Mouse (Mus musculus): ENCODE data around the gene Uckl1.

Uckl1 gene

DNA sequence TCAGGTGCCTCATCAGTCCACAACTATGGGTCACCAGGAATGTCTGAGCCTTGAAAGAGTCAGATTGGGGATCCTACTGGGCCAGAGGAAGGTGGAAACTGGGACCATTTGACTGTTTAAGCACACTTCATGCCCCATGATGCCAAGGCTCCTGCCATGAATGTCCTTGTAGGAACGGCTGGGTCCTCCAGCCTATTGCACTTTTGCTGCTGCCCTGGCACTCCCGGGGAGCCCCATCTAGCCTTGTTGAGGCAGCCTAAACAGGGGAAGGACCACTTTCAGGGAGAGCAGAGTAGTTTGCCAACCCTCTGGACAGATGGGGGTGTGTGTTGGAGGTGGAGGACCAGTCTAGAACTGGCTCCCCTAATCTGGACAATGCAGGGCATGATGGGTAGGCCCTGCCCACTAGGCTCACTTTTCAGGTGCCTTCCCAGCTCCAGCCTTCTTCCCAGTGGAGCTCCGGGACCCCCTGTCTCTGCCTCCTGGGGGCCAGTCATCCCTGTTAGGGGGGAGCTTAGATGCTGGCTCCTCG lies at the start of gene Uckl1:
Gene Uckl1 (minus strand): TSS at position 482 of the 532 bp plus-strand sequence.
- DNase-seq = no peak

DNA sequence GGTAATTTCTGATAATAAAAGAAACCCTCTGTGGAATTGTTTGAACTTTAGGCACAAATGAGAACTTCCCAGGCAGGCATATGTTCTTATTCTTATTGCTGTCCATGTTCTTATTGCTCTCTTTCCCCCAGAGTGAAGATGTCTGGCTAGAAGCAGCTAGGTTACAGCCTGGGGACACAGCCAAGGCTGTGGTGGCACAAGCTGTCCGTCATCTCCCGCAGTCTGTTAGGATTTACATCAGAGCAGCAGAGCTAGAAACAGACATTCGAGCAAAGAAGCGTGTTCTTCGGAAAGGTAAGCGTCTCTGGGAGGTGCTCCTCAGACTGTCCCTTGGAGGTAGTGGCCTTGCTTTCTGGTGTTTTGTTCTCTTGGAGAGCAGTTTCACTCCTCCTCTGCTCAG lies 47.9 kb upstream of the Uckl1 start:
- no peak for DNase-seq

DNA sequence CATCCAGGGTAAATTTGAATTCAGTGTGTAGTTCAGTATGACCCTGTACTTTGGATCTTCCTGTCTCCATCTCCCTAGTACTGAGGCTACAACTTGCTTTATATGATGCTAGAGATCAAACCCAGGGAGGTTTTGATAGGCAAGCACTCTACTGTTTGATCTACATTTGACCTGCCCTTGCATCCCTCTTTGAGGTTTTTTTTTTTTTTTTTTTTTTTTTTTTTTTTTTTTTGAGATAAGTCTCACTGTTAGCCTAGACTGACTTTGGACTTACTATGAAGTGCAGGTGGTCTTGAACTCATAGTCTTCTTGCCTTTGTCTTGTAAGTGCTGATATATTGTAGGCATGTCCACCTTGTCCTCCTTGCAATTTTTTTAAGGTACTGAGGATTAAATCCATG lies 43.8 kb upstream of the Uckl1 start:
- no peak for DNase-seq

DNA sequence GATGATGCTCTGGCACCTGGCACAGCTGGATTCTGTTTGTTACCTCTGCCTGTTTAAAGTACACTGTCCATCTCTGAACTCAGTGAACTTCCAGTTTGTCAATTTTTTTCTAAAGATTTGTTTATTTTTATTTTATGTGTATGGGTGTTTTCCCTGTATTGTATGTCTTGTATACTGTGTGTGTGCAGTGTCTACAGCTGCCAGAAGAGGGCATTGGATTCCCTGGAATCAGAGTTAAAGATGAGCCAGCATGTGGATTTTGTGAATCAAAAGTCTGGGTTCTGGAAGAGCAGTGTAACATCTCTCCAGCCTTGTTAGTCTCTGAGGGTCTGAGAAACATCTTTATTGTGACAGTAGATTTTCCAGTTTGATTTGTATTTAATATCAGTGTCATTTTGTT lies 38.7 kb upstream of the Uckl1 start:
- peak; percentile 52 for DNase-seq

DNA sequence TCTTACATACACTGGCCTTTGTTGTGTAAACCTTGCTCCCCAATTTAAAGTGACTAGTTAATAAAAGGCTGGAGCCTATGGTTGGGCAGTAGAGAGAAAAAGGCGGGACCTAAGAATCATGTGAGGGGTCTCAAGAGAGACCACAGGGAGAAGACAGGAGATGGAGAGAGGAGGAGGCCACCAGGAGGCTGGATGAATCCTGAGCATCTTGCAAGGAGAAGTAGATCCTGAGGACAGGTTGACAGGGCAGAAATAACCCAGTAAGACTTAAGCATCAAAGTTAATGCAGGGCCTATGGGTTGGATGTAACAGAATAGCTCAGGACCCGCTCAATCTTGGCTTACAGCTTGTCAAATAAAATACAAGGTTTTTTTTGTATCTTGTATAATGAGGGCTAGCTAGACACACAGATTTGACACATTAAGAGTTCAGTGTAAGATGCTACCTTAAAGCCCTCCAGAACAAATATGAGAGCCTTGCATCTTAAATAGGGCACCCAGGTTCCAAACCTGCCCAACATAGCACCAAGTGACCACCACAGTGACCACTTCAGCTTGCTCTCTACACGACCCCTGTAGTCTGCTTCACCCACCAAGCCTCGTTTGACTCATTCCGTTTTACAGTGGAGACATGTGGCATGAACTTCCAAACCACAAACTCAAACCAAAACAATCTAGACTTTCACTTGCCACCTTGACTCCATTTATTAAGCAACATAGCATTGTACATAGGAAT lies 34.2 kb upstream of the Uckl1 start:
- no peak for DNase-seq

DNA sequence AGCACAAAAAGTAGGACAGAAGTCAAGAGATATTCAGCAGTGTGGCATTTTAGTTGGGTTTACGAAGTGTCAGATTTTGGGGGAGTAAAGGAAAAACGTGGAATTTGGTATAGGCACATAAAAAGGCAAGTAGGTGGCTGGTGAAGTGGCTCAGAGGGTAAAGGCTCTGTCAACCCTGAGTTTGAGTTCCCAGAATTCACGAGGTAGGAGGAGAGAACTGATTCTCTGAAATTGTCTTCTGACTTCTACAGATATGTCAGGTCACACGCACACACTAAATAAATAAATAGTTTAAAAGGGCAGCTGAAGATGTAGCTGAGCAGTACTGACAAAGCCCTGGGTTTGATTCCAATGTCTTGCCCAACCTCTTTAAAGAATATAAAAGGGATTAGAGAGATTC lies 17.7 kb upstream of the Uckl1 start:
- DNase-seq = no peak

DNA sequence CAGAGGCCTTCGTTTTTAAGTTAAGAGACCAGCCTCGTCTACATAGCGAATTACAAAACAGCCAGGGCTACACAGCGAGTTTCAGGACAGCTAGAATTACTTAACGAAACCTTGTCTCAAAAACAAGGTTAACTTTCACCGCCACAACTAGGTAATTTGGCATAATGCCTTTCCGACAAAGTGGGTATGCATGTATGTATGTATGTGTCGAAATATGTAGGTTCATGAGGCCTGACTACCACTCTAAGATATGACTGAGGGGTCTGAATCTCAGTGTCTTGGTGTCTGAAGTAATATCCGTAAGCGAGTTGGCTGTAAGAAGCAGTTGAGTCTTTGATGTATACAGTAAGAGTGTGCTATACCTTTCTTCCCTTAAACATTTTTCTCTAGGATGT lies 17.1 kb upstream of the Uckl1 start:
- no peak for DNase-seq

DNA sequence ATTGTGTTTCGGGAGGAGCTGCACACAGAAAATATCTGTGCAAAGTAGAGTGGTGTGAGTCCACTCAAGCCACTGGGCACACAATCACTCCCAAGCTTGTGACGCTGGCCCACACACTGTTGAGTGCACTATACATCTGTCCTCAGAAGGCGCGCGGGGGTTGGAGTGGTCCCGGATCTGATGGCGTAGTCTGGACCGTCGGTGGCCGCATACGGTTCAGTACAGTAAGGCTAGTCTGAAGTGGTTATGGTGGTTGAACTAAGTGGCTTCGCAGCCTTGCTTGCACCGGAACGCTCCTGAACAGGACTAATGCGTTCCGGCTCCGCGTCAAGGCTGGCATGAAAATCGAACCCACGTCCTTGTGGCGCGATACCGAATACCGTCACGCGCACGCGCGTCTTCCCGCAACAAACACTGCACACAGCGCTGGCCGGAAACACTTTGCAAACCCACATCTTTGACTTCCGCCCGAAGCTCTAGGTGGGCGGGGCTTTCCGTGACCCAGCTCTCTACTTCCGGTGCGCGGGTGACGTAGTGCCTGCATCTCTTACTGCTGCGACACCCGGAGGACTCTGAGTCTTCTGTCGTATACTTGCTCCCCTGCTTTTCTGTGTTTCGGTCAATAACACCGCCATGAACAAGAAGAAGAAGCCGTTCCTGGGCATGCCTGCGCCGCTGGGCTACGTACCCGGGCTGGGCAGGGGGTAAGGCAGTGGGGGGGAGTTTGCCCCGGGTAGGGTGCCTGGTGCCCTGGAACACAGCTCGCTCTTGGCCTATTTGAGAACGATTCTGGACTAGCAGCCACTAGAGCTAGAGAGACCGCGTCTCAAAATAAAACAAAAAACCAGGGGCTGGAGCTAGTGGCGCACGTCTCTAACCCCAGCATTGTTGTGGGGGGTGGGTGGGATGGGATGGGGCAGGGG lies 16.4 kb upstream of the Uckl1 start:
- DNase-seq = peak; percentile 98

DNA sequence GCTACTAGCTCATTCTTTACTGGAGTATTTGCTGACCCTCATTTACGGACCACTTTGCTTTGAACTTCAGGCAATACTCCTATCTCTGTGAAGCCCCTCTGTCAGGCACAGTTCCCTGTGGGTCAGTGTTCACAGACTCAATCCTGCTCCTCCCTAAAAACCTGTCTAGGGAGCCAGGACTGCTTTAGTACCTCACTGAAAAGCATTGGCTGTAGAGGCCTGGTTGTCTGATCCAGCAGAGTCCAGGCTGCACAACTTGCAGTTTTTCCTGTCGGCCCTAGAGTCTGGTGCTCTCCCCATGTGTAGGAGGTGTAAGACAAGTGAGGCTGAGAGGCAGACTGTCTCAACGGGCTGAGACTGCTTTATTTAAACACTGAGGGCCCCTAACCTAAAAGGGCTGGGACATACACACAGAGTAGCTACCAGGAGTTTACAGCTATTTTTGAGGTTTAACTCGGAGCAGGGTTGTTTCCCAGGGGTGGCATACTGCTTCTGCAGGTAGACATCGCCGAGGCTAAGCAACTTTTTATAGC lies 15.6 kb upstream of the Uckl1 start:
- DNase-seq = no peak

DNA sequence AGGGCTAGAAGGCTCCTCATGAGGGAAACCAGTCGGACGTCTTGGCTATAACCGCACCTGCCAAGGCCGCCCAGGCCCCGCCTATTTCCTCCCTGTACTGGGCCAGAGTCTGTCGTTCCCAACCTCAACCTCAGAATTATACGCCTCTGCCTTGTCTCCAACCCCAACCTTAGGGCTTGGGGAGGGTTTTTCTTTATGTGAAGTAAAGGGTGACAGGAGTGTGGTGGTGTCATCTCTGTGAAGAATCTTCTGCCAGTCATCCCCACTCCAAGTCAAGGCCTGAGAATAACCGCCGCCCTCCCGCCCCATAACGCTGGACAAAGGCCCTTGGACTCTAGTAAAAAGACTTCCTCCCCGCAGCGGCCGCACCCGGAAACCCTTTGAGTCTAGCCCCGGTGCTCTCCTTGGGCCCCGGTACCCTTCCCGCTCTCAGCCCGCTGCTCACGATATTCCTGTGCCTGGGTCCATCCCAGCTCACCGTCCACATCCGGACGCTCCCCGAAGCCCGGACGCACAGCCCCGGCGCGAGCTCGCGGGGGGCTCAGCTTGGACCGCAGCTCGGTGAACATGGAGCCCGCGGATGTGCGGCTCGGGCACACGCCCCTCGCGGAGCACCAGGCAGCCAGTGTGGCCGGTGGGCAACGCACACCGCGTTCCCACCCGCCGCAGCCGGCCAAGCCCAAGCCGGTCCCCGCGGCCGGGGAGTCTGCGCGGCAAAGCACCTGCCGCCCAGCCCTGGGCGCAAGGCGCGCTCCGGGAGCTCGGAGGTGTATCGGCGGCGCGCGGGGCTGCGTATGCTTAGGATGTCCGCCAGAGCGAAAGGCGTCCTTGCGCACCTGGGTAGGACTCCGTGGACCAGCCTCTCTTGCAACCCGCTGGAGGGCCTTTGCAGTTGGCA lies 14.0 kb upstream of the Uckl1 start, which contains the start of gene Samd10:
Gene Samd10 (minus strand): TSS at position 759 of the 898 bp plus-strand sequence.
- DNase-seq = peak; percentile 81

DNA sequence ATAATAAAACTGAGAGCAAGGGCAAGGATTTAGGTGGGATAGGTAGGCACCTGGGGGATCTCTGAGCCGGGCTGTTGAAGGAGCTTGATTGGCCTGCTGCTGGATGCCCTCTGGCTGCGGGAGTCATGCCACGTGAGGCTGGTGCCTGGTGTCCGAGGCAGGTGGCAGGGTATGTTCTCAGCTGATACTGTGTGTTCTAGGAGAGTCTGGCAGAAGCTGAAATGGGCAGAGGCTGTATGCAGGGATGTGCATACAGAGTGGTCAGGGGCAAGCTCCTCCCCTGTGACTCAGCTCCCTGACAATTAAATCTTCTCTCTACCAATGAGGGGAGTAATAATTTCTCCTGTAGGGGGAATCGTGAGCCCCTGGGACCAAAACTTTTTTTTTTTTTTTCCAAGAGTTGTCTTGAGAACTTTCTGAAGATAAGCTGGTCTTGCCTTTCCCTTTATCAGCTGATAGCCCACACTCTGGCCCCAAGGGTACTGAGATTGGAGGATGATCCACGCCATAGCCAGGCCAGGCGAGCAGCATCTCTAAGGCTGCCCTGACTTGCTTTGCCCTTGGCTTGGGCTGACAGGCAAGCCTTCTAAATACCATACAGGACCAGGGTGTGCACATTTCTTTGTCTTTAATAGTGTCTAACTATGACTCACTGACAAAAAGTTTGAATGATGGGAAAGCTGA lies 12.8 kb upstream of the Uckl1 start:
- no peak for DNase-seq

DNA sequence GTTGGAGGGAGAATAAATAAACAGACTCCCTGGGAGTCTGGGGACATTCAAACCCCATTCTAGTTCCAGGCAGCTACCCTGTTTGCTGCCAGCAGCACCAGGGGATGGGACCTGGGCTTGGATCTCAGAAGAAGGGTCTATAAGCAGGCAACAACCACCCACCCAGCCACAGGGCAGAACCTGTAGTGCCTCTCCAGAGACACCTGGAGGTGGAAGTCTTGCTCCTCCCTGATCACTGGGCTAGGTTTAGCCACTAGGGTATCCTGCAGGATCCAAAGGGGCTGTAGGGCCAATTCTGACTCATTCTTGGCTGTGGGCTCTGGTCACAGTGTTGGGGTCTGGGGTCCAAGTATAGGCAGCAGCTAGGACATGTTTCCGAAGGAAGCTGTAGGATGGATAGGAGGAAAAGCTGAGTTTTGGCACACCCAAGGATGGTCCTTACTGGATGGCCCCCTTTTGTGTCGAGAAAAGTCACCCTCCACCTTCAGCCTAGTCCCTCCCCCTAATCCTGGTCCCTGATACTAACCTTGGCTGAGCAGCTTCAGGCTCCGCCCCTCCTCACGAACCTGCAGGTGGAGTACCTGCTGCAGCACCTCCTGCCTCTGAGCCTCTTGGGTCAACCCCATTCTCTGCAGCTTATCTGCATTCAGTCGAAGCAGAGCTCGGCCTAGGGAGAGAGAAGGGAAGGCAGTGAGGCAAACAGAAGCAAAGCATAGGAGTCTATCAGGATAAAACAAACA lies 11.7 kb upstream of the Uckl1 start:
- DNase-seq = no peak

DNA sequence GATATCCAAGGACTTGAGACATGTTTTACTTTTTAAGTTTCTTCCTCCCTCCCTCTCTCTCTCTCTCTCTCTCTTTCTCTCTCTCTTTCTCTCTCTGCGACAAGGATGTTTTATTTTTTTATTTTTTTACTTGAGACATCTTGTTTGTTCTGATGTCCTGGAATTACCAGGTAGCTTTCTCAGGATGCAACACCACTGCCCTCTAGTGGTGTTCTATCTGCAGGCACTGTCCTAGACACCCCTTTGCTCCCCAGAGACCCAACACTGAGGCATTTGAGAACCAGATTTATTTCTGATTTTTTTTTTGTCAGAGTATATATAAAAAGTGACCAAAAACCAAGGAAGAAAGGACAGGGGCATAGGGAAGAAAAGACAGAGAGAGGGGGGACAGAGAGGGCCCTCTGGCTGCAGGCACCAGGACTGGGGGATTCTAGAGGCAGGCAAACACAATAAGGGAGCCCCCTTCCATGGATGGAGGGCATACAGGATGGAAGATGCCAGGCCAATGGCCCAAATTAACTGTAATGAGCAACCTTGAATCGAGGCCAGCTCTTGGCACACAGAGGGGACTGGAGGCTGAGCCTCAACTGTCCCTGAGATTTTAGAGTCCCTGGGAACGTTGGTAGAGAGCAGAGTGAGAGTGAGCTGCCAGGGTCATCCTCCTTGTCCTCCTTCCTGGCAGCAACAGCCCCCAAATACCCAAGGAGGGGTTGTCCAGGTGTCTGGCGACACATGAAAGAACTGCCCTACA lies 10.4 kb upstream of the Uckl1 start:
- peak; percentile 74 for DNase-seq

DNA sequence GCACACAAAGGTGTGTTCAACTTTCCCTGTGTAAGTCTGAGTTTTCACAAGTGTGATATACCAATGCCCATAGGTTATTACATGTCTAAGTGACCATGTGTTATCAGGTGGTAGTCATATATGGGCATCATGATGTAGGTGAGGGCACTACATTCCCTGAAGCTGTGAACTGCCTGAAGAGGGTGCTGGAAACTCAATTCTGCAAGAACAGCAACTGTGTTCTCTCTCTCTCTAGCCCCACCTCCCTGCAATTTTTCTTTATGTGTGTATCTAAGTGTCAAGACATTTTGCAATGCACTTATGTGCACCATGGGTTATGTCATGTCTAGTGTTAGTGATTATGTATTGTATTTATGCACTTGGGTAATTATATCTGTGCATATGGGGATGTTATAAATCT lies 9.2 kb upstream of the Uckl1 start:
- no peak for DNase-seq

DNA sequence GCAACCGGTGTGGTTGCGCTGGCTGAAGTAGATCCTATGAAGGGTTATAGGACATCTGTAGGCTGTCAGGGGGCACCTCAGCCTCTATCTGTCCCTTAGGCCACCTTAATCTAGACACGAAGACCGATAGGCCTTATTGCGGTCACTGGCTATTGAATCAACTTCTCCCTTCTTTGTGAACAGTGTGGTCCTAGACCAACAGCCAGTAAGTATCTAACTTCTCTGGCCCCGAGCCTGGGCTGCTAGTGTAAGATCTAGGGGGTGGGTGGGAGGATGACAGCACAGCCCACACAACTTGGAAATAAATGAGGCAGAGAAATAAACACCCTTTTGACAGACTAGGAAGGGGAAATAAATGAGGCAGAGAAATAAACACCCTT lies 8.3 kb upstream of the Uckl1 start:
- peak; percentile 46 for DNase-seq

DNA sequence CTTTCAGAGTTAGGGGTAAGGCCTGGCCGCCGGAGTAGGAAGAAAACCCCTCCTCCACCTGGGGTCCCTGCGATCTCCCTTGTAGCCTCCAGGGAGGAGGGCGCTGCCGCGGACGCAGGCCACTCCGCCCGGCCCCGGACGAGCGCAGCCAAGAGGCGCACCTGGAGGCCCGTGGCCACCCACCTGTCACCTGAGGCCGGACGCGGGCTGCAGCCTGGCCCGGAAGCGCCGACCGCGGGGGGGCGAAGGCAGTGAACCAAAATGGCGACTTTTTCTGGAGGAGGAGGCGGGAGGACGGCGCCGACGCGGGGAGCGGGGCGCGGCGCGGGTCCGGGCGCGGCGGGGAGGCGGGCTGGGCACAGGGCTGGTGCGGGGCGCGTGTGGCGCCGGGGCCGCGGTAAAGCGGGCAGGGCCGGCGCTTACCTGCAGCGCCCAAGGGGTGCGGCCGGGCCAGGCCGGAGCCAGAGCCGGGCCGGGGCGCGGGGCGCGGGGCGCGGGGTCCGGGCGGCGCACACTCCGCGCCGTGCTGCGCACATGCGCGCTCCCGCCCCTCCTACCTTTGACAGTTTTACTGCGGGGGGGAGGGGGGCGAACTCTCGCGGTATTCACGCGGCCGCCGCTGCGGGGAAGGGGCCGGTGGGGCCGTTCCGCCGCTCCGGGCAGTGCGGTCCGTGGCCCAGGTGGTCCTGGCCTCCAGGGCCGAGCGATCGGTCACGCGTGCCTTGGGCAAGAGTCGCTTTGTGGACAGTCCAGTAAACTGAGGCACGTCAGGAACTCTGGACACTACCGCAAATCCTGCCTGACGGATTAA lies 7.7 kb upstream of the Uckl1 start, which contains the start of gene Zfp512b:
Gene Zfp512b (minus strand): TSS at position 573 of the 811 bp plus-strand sequence.
- peak; percentile 72 for DNase-seq

DNA sequence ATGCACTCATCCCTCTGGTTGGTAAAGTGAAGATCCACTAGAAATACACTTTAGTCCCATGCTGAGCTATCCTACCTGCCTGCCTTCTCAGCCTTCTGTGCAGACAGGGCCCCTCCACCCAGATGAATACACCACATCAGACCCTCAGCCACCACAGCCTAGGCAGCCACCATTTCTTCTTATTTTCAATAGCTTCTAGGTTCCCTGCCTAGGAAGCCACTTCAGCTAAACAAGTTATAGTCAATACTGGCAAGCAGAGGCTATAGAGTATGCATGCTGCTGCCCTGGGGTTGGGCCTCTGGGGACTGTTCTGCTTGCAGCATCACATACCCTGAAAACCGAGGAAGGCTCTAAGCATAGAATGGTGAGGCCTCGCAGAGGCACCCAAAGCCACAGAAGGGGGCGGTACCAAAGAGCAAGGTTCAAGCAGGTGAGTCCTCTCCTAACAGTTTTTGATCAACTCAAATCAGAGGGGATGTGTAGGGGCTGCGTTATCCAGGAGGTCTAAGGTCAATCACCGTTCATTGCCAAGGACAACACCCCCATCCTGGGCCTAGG lies 6.9 kb upstream of the Uckl1 start, which contains the start of gene Prpf6:
Gene Prpf6 (plus strand): TSS at position 341 of the 558 bp plus-strand sequence.
- DNase-seq = peak; percentile 29

DNA sequence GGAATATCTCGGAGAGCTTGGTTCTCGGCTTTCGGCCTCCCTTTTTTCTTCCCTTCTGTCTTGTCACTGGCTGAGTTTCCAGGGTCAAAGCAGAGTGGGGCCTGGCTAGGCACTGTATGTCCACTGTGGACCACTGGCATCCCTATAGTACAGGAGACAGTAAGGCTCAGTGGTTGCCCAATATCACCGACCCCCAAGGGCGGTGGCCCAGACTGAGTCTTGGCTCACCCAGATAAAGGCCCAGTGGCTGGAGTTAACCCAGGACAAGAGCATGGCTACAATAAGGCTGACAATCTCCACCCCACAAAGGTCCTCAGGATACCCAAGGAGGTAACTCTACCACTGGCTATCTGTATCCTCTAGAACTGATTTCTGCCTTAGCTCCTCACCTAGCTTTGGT lies 5.8 kb upstream of the Uckl1 start:
- no peak for DNase-seq

DNA sequence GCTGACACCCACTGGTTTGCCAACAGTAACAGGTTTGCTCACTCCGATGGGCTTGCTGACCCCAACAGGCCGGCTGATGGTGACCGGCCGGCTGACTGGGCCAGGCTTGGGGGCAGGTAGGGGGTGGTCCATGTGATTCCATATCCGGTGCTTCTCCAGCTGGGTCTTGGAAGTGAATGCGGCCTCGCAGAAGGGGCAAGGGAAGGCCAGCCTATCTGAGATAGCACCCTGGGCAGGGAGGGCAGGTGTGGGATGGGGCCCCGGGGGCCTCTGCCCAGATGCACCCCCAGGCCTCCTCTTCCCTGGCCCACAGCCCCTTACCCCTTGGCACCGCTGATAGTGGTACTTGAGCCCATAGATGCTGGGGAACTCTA lies 5.0 kb upstream of the Uckl1 start:
- no peak for DNase-seq

Measured in lung, postnatal 36 days (tissue).